Mouse (Mus musculus): ENCODE data around the gene Dhrs7.
"Not testable (repeated sequence)": the region's sequence is repeated elsewhere in the genome, so short reads cannot be mapped to it uniquely, and the experiment has no call there.

Gene Dhrs7

GRCm38 (mm10) chr12:72664735-72665337 is at the start of gene Dhrs7:
Gene Dhrs7 (minus strand): TSS chr12:72664909.
- peak; percentile 85 for DNase-seq

GRCm38 (mm10) chr12:72709981-72710380 is 45.3 kb upstream of the Dhrs7 start:
- peak; percentile 28 for DNase-seq

- DNase-seq, result no peak
These were observed 39.4 kb upstream of the Dhrs7 start for GRCm38 (mm10) chr12:72704068-72704467.

DNA sequence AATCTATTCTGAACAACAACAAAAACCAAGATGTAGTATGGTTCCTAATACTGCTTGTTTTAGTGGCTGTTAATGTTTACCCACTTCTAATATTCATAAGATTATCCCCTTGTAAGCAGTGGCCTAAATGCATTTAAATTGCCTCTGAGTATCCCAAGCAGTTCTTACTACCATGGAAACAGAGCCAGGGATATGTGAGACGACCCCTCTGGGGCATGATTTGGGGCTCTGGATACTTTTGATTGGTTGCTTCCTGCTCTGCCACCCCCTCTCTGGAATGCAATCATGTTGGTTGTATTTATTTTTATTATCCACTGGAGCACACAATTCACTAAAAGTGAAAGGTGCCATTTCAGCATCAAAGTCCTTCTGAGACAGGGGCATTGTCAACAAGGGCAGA is 35.3 kb upstream of the Dhrs7 start:
- no peak for DNase-seq

DNA sequence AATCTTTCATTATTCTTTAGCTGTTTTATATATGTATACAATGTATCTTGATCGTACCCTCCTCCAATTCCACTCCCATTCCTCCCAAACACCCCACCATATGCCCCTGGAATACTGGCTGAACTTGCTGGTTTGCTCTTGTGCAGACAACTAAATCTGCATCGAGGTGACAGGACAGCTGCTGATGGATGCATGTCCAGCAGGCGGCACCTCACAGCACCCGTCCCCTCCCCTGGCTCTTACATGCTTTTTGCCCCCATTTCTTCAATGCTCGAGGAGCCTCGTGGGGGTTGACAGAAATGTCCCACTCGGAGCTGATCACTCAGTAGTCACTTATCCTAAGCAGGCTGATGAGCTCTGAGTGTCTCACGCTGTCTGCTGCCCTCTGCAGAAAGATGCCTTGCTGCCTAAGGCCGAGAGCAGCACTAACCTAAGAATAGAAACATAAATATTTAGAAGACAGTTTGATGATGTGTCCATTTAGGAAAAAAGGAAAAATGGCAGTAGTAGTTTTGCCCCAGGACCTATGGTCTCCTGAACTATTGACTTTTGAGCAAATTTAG is 30.3 kb upstream of the Dhrs7 start:
- DNase-seq, result no peak

- no peak for DNase-seq
These were observed 29.7 kb upstream of the Dhrs7 start for GRCm38 (mm10) chr12:72694438-72694837.

- DNase-seq, result no peak
These were observed 29.2 kb upstream of the Dhrs7 start for GRCm38 (mm10) chr12:72693895-72694294.

GRCm38 (mm10) chr12:72688281-72688680 is 23.6 kb upstream of the Dhrs7 start:
- not testable (repeated sequence) for DNase-seq

- not testable (repeated sequence) for DNase-seq
These were observed 23.0 kb upstream of the Dhrs7 start for GRCm38 (mm10) chr12:72687741-72688140.

- DNase-seq, result not testable (repeated sequence)
These were observed 21.9 kb upstream of the Dhrs7 start for GRCm38 (mm10) chr12:72686566-72686965.

GRCm38 (mm10) chr12:72683612-72684011 is 18.9 kb upstream of the Dhrs7 start:
- DNase-seq, result no peak

DNA sequence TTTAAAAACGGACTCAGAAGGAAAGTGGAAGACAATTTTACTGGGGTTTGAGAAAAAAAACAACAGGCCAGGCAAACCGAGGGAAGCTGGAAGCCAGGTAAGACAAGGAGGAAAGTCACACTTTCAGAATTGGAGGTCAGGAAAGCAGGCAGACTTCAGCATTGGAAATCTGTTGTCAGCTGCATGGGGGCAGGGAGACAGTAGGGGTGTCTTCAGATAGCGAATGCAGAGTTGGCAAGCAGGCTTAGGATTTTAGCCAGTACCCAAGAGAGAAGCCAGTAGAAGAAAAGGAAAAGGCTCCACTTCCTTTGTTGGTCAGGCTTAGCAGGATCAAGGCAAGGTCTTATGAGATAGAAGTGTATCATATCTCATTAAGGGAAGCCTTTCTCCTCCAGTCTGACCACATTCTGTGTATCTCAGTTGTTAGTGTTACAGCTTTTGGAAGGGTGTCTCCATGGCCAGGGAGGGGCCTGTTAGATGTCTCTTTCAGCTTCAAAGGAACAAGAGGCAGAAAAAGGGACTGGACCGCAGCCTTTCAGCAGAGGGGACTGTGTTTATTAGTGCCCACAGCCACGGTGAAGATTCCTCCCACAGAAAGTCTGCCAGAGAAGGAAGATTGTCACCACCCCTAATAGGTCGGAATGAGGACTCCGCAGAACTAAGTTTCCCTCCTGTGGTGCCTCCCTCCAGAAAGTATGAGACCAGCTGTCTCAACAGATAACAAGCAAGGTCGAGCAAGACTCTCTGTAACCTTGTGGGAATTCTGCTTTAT is 18.0 kb upstream of the Dhrs7 start:
- no peak for DNase-seq

GRCm38 (mm10) chr12:72681919-72682318 is 17.2 kb upstream of the Dhrs7 start:
- DNase-seq, result no peak

DNA sequence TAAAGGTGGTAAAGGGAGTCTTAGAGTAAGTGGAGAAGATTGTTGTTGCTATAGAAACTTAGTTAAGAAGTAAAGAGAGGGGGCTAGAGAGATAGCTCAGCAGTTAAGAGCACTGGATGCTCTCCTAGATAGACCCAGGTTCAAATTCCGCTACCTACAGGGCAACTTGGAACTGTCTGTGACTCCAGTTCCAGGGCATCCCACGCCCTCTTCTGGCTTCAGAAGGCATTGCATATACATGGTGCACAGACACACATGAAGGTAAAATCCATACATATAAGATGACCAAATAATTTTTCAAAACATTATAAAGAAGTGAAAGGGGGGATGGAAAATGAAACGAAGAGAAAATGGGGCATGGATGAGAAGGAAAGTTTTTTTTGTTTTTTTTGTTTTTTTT is 14.9 kb upstream of the Dhrs7 start:
- no peak for DNase-seq

DNA sequence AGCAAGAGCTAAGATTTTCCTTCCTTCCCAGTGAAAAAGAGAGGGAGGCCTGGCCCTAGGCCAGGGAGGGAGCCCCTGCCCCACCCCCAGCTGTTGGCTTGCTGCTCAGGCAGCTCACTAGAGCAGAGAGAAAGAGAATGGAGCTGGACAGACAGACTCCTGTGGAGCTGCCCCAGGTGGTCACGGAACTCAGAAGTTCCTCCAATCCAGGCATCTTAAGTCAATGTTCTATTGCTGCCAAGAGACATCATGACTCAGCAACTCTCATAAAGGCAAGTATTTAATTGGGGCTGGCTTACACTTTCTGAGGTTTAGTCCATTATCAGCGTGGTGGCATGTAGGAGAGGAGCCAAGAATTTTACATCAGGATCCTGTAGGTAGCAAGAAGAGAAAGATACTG is 10.1 kb upstream of the Dhrs7 start:
- DNase-seq, result no peak

GRCm38 (mm10) chr12:72674079-72674797 is 9.5 kb upstream of the Dhrs7 start:
- no peak for DNase-seq

DNA sequence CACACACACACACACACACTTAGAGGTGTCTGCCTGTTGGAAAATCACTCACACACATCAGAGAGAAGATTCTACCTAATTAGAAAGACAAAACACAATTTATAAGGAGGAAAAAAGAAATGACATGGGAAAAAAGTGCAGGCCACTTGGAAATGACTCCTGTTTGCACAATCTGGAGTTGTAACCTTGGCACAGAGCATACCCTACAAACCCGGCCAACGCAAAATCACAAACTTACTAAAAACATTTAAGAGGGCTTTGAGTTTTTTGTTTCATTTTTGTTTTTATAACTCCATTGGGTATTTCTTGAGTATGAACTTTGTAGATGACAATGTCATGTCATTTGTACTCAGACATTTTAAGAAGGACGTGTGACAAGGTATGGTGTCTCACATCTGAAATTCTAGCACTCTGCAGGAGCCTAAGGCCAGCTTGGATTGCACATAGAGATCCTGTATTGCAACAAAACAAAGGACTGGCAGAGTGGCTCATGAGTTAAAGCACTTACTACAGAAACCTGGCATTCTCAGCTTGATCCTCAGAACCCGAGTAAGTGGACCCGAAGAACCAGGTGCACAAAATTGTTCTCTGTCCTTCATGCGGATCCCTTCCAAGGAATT is 6.9 kb upstream of the Dhrs7 start:
- DNase-seq, result no peak

DNA sequence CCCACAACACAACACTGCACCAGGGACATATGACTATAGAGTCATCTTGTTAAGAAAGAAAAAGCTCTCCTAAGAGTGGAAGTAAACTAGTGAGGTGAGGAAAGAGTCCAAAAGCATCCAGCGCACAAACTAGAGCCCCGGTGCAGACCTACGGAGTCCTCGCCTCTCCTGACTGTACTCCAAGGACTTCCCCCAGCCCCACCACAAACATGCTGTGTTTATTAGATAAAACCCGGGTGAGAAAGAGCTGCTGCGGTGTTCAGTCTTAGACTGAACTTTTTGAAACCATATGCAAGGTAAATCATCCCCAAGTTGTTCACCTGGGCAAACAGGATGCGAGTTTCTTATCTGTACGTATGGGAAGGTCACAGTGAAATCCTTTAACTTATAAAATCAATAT is 6.2 kb upstream of the Dhrs7 start:
- DNase-seq, result no peak

GRCm38 (mm10) chr12:72667868-72668469 is 3.3 kb upstream of the Dhrs7 start:
- DNase-seq, result no peak

- DNase-seq, result no peak
These were observed 1.3 kb upstream of the Dhrs7 start for GRCm38 (mm10) chr12:72666015-72666414.

DNA sequence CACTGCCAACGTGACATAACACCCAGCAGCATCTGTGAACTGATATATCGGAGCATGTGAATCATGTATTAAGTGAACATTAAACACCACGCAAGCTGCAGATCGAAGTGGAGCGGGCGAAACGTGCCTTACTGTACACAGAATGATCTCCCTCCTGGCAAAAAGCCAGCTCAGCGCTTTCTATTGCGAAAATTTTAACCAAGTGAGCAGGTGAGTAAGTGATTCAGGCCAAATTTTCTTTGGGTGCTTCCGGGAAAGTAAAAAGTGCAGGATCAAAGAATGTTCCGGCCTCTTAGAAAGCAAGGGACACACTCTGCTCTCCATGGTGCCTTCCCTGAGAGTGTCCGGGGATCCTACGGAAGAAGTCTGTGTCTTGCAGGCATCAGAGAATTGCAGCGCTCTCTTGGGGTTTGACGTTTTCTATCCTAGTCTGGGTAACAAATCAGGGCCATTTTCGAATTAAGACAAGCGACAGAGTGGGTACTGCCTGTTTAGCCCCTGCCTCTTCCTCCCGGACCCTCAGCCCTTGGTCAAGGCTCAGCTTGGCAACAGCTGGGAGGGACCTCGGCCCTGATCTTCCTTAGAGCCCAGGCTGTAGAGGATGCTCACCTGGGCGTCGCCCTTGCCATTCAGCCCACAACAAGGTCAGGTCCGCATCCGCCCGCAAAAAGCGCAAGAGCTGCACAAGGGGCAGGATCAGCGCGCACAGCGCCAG is 532 bp downstream of the Dhrs7 start:
- DNase-seq, result no peak

DNA sequence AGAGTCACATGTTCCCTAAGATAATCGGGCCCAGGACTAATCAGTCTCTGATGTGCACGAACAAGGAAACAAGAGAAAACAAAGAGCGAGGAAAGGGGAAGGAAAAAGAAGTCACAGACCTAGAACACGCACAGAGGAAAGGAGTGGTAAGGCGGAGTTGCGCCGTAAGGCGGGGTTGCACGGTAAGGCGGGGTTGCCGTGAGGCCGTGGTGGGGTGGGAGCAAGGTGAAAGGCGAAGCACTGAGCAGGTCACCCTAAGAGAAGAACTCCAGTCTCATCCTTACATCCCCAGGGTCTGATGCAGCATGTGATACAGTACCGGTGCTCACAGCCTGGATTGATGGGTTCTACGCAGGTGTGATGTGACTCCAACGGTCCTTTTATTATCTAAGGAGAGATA is 8.9 kb downstream of the Dhrs7 start:
- no peak for DNase-seq

All from layer of hippocampus, adult 9-11 months (tissue).